Mouse (Mus musculus) hindbrain, postnatal 0 days (tissue): ENCODE measurements around the gene Ap1ar. TPM values are rescaled to one million over a fixed set of nuclear protein-coding genes. Genes with fewer than 3 reads are reported as not detected.

ENCODE experiments used
- ATAC-seq: fragments of 200-750 bp; cut with Nextera tagmentation; 2 replicates; pipeline ENCODE4 v1.8.0; 2017; ENCODE audit warnings: mild to moderate bottlenecking, moderate TSS enrichment, moderate library complexity
- DNase-seq: peaks from one replicate; pipeline ENCODE4 v3.0.0-alpha.2; 2015; ENCODE audit warnings: low spot score
- H3K27ac ChIP-seq: fragments of 300-500 bp; sonication (generic); 2 replicates; pipeline ENCODE4 v1.5.1; 2014; ENCODE audit warnings: mild to moderate bottlenecking
- H3K27me3 ChIP-seq: fragments of 300-500 bp; sonication (generic); 2 replicates; pipeline ENCODE4 v1.6.1; 2014; ENCODE audit warnings: low read length, mixed read lengths; ENCODE audit not compliant: insufficient read depth
- H3K36me3 ChIP-seq: fragments of 300-500 bp; sonication (generic); 2 replicates; pipeline ENCODE4 v1.6.1; 2014; ENCODE audit warnings: low read length, mixed read lengths; ENCODE audit not compliant: insufficient read depth
- H3K4me1 ChIP-seq: fragments of 300-500 bp; sonication (generic); 2 replicates; pipeline ENCODE4 v1.6.1; 2014; ENCODE audit warnings: antibody characterized with exemption, low read length, mixed read lengths; ENCODE audit not compliant: insufficient read depth
- H3K4me2 ChIP-seq: fragments of 300-500 bp; sonication (generic); 2 replicates; pipeline ENCODE4 v1.6.1; 2014; ENCODE audit warnings: low read depth, mild to moderate bottlenecking, low read length, moderate library complexity, mixed read lengths
- H3K4me3 ChIP-seq: fragments of 300-500 bp; sonication (generic); 2 replicates; pipeline ENCODE4 v1.5.1; 2014; ENCODE audit warnings: low read length
- H3K9ac ChIP-seq: fragments of 300-500 bp; sonication (generic); replicated peaks from 2 replicates; pipeline ENCODE4 v1.6.1; 2014; ENCODE audit warnings: mild to moderate bottlenecking, low read length, moderate library complexity, mixed read lengths
- H3K9me3 ChIP-seq: fragments of 300-500 bp; sonication (generic); 2 replicates; pipeline ENCODE4 v1.6.1; 2016; ENCODE audit warnings: low read length, mixed read lengths
- CTCF ChIP-seq: IDR thresholded peaks from 2 replicates; pipeline ENCODE4 v1.5.1; 2016; ENCODE audit warnings: antibody characterized with exemption, control low read depth, low read depth
- WGBS: fragments of 180-500 bp; shearing (Covaris S2); extraction: QIAGEN DNeasy Blood & Tissue Kit; methylation state at CpG from one replicate; pipeline ENCODE4 v1.1.7; 2014; 5-methylcytosine and 5-hydroxymethylcytosine counted together
- polyA plus RNA-seq: library from polyadenylated mRNA; unstranded; fragments of >200 nt; fragmentation: Nextera tagmentation; extraction: Ambion mirVana; gene quantifications from 2 replicates; pipeline ENCODE4 v1.2.1, GENCODE M21; 2015
- total RNA-seq: library from RNA; depleted of rRNA; stranded (reverse); fragments of >200 nt; gene quantifications from 2 replicates; pipeline ENCODE4 v1.2.3, GENCODE M21; 2014

Ap1ar gene
- total and polyA plus RNA-seq, 2 experiments from 2014 or later, result 69.7 to 77.8 TPM

DNA sequence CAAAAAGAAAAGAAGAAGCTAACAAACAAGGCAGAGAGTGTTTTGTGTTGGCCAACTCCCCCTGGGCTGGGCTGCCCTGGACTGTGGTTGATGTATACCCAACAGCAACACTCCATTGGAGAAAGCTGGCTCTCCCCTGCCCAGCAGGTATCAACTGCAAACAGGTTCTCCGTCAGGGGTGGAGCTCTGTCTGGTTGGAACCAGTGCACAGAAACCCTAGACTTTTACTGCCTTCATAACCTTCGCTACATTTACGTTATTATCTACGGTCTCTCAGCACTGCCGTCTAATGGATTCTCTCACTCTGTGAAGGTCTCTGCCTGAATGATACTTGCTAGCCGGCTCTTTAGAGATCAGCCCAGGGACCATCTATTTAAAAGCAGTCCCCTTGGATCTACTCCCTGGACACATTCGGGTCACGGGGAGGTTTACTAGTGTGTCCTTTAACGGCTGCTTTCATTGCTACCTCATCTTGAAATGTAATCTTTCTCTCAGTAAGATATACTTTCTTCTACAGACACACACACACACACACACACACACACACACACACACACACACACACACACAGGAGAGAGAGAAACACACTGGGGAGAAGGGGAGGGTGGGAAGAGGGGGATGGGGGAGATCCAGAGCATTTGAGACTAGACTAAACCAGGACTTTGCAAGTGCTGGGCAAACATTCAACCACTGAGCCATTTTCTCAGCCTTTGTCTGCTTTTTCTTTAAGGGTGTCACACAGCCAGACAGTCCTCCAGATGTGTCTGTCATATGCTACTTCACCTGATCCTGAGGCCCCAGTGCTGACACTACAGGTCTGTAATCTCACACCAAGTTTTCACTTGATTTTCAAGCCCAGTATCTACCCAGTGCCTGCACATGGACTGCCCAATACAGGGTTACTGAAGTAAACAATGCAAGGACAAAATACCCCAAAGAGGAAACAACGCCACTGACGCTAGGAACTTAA is 18.3 kb downstream of the Ap1ar start:
- Histone ChIP-seq H3K27ac (no peak overlapping the region), H3K9ac (no peak overlapping the region), H3K4me1 (no peaks in the 10 kb centered on the region), H3K4me2 (no peak overlapping the region), H3K27me3 (no peaks in the 10 kb centered on the region), H3K36me3 (peaks cover 19% of the 10 kb centered on the region), H3K9me3 (no peaks in the 10 kb centered on the region), H3K4me3 (no peak overlapping the region)
- no peak for TF ChIP-seq CTCF
- no peak for DNase-seq
- ATAC-seq, result no peak
- WGBS, result 82% methylated on average over 11 of the region's 11 CpGs

- no peak for TF ChIP-seq CTCF
- no peaks in the 10 kb centered on the region for H3K9me3 ChIP-seq
- no peak for ATAC-seq
- H3K9ac ChIP-seq, result no peak overlapping the region
- no peak overlapping the region for H3K4me2 ChIP-seq
- no peak overlapping the region for H3K4me3 ChIP-seq
- H3K4me1 ChIP-seq, result no peaks in the 10 kb centered on the region
- H3K27me3 ChIP-seq, result no peaks in the 10 kb centered on the region
- peaks cover 32% of the 10 kb centered on the region for H3K36me3 ChIP-seq
- no peak overlapping the region for H3K27ac ChIP-seq
- WGBS, result 80% methylated on average over 7 of the region's 7 CpGs
- no peak for DNase-seq
These were observed 20.1 kb downstream of the Ap1ar start for GRCm38 (mm10) chr3:127817120-127817683.

- 88% methylated on average over 7 of the region's 7 CpGs for WGBS
- H3K4me3 ChIP-seq, result no peak overlapping the region
- TF ChIP-seq CTCF, result no peak
- H3K4me1 ChIP-seq, result no peaks in the 10 kb centered on the region
- peaks cover 57% of the 10 kb centered on the region for H3K36me3 ChIP-seq
- DNase-seq (no peak), ATAC-seq (no peak)
- H3K4me2 ChIP-seq, result no peak overlapping the region
- no peak overlapping the region for H3K27ac ChIP-seq
- H3K27me3 ChIP-seq, result no peaks in the 10 kb centered on the region
- H3K9ac ChIP-seq, result no peak overlapping the region
- H3K9me3 ChIP-seq, result no peaks in the 10 kb centered on the region
These were observed 28.2 kb downstream of the Ap1ar start for GRCm38 (mm10) chr3:127809103-127809502.

GRCm38 (mm10) chr3:127807846-127808245 is 29.5 kb downstream of the Ap1ar start:
- no peak for ATAC-seq
- Histone ChIP-seq H3K4me1 (no peaks in the 10 kb centered on the region), H3K4me2 (no peak overlapping the region), H3K4me3 (no peak overlapping the region), H3K27me3 (no peaks in the 10 kb centered on the region), H3K27ac (no peak overlapping the region), H3K36me3 (peaks cover 49% of the 10 kb centered on the region), H3K9me3 (no peaks in the 10 kb centered on the region), H3K9ac (no peak overlapping the region)
- TF ChIP-seq CTCF, result no peak
- DNase-seq, result no peak
- 24% methylated on average over 5 of the region's 5 CpGs for WGBS

GRCm38 (mm10) chr3:127805991-127806390 is 31.3 kb downstream of the Ap1ar start:
- Histone ChIP-seq H3K4me2 (no peak overlapping the region), H3K4me3 (no peak overlapping the region), H3K9ac (no peak overlapping the region), H3K27ac (no peak overlapping the region), H3K9me3 (no peaks in the 10 kb centered on the region), H3K36me3 (peaks cover 36% of the 10 kb centered on the region; the same call in 1 of the 2 replicates), H3K27me3 (no peaks in the 10 kb centered on the region), H3K4me1 (no peaks in the 10 kb centered on the region)
- DNase-seq (no peak), ATAC-seq (no peak)
- TF ChIP-seq CTCF, result no peak
- WGBS, result 91% methylated on average over 6 of the region's 6 CpGs

DNA sequence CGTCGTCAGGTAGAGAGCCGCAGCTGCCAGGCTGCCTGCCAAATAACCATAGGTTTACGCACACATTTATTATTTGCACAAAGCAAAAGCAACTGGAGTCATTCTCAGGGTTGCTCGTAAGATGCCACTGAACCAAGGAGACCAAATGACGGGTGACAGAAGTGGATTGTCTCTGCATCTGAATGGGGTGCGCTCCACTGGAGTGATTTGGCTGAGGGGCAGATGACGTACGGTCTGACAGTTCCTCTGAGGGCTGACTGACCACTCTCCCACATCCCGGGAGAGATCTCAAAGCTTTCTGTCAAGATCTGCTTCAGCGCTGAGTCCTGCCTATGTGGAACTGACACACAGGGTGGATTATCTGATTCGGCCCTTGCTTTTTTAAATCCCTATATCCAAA is 32.3 kb downstream of the Ap1ar start:
- TF ChIP-seq CTCF, result no peak
- Histone ChIP-seq H3K4me2 (no peak overlapping the region), H3K27me3 (no peaks in the 10 kb centered on the region), H3K9ac (no peak overlapping the region), H3K4me3 (no peak overlapping the region), H3K36me3 (peaks cover 30% of the 10 kb centered on the region; the same call in 1 of the 2 replicates), H3K9me3 (no peaks in the 10 kb centered on the region), H3K4me1 (no peaks in the 10 kb centered on the region), H3K27ac (no peak overlapping the region)
- 68% methylated on average over 12 of the region's 12 CpGs for WGBS
- ATAC-seq (no peak), DNase-seq (no peak)
